Mouse (Mus musculus) neural tube, embryonic 11.5 days (tissue): ENCODE measurements around the gene Sap30. TPM values are rescaled to one million over a fixed set of nuclear protein-coding genes. Genes with fewer than 3 reads are reported as not detected.
A peak's percentile ranks its signal among the peaks of the same experiment; 100 is the strongest.

ENCODE experiments used
- ATAC-seq: fragments of 200-750 bp; cut with Nextera tagmentation; 2 replicates; pipeline ENCODE4 v1.8.0; 2017; ENCODE audit warnings: moderate number of reproducible peaks, mild to moderate bottlenecking, moderate TSS enrichment, moderate library complexity; ENCODE audit not compliant: insufficient read depth, low FRiP score, low TSS enrichment
- DNase-seq: peaks from one replicate; pipeline ENCODE4 v3.0.0-alpha.2; 2015; ENCODE audit warnings: low spot score
- H3K27ac ChIP-seq: fragments of 300-500 bp; sonication (generic); 2 replicates; pipeline ENCODE4 v1.5.1; 2014; ENCODE audit warnings: low read depth, mild to moderate bottlenecking, low read length
- H3K27me3 ChIP-seq: fragments of 300-500 bp; sonication (generic); 2 replicates; pipeline ENCODE4 v1.6.1; 2014; ENCODE audit warnings: mild to moderate bottlenecking, low read length, mixed read lengths; ENCODE audit not compliant: control insufficient read depth, insufficient read depth
- H3K36me3 ChIP-seq: fragments of 300-500 bp; sonication (generic); 2 replicates; pipeline ENCODE4 v1.6.1; 2014; ENCODE audit warnings: mild to moderate bottlenecking, low read length, moderate library complexity, mixed read lengths; ENCODE audit not compliant: control insufficient read depth, insufficient read depth
- H3K4me1 ChIP-seq: fragments of 300-500 bp; sonication (generic); 2 replicates; pipeline ENCODE4 v1.6.1; 2014; ENCODE audit warnings: low read length, mixed read lengths; ENCODE audit not compliant: control insufficient read depth, insufficient read depth
- H3K4me2 ChIP-seq: fragments of 300-500 bp; sonication (generic); 2 replicates; pipeline ENCODE4 v1.6.1; 2014; ENCODE audit warnings: low read depth, mild to moderate bottlenecking, moderate library complexity
- H3K4me3 ChIP-seq: fragments of 300-500 bp; sonication (generic); 2 replicates; pipeline ENCODE4 v1.5.1; 2014; ENCODE audit warnings: low read depth, low read length
- H3K9ac ChIP-seq: fragments of 300-500 bp; sonication (generic); 2 replicates; pipeline ENCODE4 v1.6.1; 2014; ENCODE audit warnings: mild to moderate bottlenecking, low read length
- H3K9me3 ChIP-seq: fragments of 300-500 bp; sonication (generic); 2 replicates; pipeline ENCODE4 v1.6.1; 2016; ENCODE audit warnings: low read length; ENCODE audit not compliant: control insufficient read depth
- WGBS: fragments of 180-500 bp; shearing (Covaris S2); extraction: QIAGEN DNeasy Blood & Tissue Kit; methylation state at CpG from one replicate; pipeline ENCODE4 v1.1.7; 2014; 5-methylcytosine and 5-hydroxymethylcytosine counted together
- polyA plus RNA-seq: library from polyadenylated mRNA; unstranded; fragments of >200 nt; fragmentation: Nextera tagmentation; extraction: Ambion mirVana; gene quantifications from 2 replicates; pipeline ENCODE4 v1.2.1, GENCODE M21; 2014

The Sap30 gene
- polyA plus RNA-seq: 99.4 and 103 TPM in 2 replicates

DNA sequence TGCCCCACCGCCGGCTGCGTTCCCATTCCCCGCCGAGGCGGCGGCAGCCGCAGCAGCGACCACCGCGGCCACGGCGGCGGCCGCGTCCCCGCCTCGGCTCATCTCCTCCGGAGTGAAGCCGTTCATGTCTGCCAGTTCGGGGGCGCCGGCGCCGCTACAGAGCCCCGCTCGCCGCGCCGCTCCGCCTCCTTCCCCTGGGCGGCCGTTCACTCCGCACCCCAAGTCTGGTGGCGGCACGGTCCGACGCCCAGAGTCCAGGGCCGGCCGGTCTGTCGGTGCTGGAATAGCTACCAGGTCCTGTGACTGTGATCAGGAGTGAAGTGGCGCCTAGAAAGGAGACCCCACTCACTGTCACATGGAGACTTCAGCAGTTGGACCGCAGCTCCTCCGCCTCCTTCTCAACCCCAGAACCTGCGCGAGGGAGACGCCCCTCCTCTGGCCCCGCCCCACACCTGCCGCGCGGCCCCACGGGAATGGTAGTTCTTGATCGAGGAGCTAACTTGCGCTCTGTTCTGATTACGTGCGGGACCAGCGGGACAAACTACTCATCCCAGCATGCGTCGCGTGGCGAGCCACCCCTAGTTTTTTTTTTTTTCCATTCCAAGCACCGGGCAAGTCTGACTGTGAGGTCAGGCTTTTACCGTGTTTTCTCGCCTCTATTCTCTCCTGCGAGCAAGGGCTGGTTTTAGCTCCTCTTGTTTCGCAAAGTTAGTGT, at the start of gene Sap30:
Sap30 (minus strand) TSS at position 420 of the 715 bp plus-strand sequence.
- WGBS: under 1% methylated on average over 66 of the region's 66 CpGs
- H3K4me1 ChIP-seq: peaks cover 4% of the 10 kb centered on the region
- H3K4me2 ChIP-seq: peak within 1 kb of the TSS; percentile 78
- 0 out of 2 replicates have a peak, but pooled peaks cover 3% of the 10 kb centered on the region for H3K36me3 ChIP-seq
- H3K27me3 ChIP-seq: no peaks in the 10 kb centered on the region
- peak within 1 kb of the TSS; percentile 81 for H3K4me3 ChIP-seq
- DNase-seq: peak; percentile 99
- peak; percentile 94 for ATAC-seq
- no peaks in the 10 kb centered on the region for H3K9me3 ChIP-seq
- H3K27ac ChIP-seq: peak within 1 kb of the TSS; percentile 96
- peak within 1 kb of the TSS; percentile 90 for H3K9ac ChIP-seq

DNA sequence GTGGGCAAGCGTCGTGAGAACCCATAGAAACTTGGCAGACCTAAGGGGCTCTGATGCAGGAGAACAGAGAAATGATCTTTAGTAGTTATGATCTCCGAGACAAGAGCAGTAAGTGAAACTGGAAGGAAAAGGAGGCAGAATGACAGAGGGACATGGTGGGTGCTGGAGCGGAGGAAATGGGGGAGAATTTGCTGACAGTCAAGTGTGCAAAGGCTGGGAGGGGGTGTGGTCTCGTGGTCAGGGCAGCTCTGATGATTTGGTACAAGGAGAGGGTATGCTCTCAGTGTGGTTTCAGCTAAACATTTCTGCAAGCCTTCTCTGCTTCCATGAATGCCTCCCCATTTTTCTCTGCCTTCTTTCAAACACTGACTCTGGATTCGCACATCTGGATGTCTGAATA, 48.5 kb upstream of the Sap30 start:
- H3K4me2 ChIP-seq: no peak overlapping the region
- H3K27me3 ChIP-seq: no peaks in the 10 kb centered on the region
- no peak for DNase-seq
- H3K27ac ChIP-seq: no peak overlapping the region
- H3K9ac ChIP-seq: no peak overlapping the region
- ATAC-seq: no peak
- no peaks in the 10 kb centered on the region for H3K4me1 ChIP-seq
- WGBS: 94% methylated on average over 6 of the region's 6 CpGs
- H3K36me3 ChIP-seq: peaks cover 2% of the 10 kb centered on the region
- no peak overlapping the region for H3K4me3 ChIP-seq
- H3K9me3 ChIP-seq: no peaks in the 10 kb centered on the region

DNA sequence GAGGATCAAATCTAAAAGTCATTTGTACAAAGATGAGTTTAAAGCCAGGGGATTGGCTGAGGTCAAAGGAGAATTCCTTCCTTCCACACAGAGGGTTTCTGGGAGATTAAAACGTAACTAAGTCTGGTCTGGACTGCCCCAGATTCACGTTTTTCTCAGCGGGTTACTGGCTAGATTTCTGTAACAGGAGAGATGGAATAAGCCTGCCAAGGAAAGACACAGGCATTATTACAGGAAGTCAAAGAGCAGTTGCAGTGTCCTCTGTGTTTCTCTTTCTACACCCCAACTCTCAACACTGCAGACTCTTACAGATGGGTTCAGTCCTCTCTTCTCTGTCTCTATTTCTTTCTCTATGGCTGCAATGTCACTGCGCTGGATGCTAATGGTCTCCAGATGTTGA, 46.8 kb upstream of the Sap30 start:
- no peak overlapping the region for H3K9ac ChIP-seq
- 71% methylated on average over 4 of the region's 4 CpGs for WGBS

DNA sequence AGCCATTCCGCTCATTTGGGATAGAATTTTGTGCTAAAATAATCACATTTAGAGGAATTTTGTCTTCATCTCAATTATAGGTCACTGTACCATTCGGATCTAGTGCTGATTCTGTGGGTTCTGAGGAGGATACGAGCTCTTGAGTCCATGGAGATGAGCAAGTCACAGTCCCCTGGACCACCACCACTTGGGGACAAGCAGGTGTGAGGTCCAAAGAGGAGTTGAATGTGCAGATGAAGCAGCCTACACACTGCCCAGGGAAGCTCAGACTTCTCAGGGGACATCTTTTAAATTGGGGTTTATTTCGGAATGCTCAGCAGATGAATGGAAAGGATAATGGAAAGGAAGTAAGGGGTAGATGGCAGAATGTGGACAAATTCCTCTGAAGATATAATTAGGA, 45.4 kb upstream of the Sap30 start:
- H3K9me3 ChIP-seq: no peaks in the 10 kb centered on the region
- H3K4me1 ChIP-seq: no peaks in the 10 kb centered on the region
- ATAC-seq (no peak), DNase-seq (no peak)
- H3K27ac ChIP-seq: no peak overlapping the region
- no peak overlapping the region for H3K4me2 ChIP-seq
- peaks cover 2% of the 10 kb centered on the region for H3K36me3 ChIP-seq
- no peak overlapping the region for H3K9ac ChIP-seq
- H3K4me3 ChIP-seq: no peak overlapping the region
- 92% methylated on average over 4 of the region's 4 CpGs for WGBS
- no peaks in the 10 kb centered on the region for H3K27me3 ChIP-seq

More for the DNA sequence above, 46.8 kb upstream of the Sap30 start:
- no peaks in the 10 kb centered on the region for H3K27me3 ChIP-seq
- no peak overlapping the region for H3K27ac ChIP-seq
- no peaks in the 10 kb centered on the region for H3K4me1 ChIP-seq
- peaks cover 2% of the 10 kb centered on the region for H3K36me3 ChIP-seq
- H3K4me3 ChIP-seq: no peak overlapping the region
- no peaks in the 10 kb centered on the region for H3K9me3 ChIP-seq
- DNase-seq (no peak), ATAC-seq (no peak)
- H3K4me2 ChIP-seq: no peak overlapping the region

DNA sequence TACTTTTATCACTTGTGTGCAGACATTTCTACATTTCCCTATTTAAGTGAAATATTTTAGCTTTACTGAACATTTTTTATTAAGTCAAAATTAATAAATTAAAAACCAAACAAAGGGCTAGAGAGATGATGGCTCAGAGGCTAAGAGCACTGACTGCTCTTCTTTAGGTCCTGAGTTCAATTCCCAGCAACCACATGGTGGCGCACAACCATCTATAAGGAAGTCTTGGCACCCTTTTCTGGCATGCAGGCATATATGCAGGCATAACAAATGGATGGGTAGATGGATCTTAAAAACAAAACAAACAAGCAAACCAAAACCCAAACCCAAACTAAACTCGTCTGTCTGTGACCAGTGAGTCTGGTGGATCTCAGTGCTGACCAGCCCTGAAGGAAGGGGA, 44.6 kb upstream of the Sap30 start:
- H3K9me3 ChIP-seq: no peaks in the 10 kb centered on the region
- no peaks in the 10 kb centered on the region for H3K4me1 ChIP-seq
- H3K4me2 ChIP-seq: no peak overlapping the region
- no peak for ATAC-seq
- H3K27ac ChIP-seq: no peak overlapping the region
- no peak overlapping the region for H3K4me3 ChIP-seq
- DNase-seq: no peak
- WGBS: 54% methylated on average over 2 of the region's 2 CpGs
- H3K36me3 ChIP-seq: peaks cover 2% of the 10 kb centered on the region
- H3K27me3 ChIP-seq: no peaks in the 10 kb centered on the region
- H3K9ac ChIP-seq: no peak overlapping the region

DNA sequence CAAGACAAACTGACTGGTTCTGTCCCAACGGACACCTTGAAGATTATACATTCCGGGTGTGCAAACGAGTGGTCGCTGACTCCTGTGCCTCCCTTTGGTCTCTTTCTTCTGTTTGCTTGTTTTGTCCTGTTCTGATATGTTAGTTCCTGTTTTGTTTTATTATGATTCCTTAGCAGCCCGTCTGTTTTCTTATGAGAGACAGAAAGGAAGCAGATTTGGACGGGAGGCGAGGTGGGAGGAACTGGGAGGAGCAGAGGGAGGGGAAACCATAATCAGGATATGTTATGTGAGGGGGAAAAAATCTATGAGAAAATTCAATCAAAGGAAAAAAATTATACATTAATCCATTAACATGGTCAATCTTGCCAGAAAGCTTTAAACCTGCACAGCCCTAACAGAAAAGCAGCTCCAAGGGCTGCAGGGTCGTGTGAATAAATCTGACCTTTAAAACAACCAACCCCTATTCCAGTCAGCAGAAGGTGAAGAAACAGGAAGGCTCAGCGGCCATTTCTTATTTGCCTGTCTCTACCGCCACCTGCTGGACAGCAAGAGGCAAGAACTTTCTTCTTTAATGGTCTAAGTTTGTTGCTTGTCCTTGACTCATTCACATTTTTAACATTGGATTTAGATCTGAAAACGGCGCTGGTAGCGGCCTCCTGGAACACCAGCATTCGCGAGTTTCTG, 43.1 kb upstream of the Sap30 start:
- no peaks in the 10 kb centered on the region for H3K9me3 ChIP-seq
- H3K27ac ChIP-seq: no peak overlapping the region
- WGBS: 41% methylated on average over 15 of the region's 15 CpGs
- no peaks in the 10 kb centered on the region for H3K27me3 ChIP-seq
- no peaks in the 10 kb centered on the region for H3K4me1 ChIP-seq
- peak; percentile 54; the same call in 1 of the 2 replicates for ATAC-seq
- no peak overlapping the region for H3K4me2 ChIP-seq
- peak; percentile 79 for DNase-seq
- no peak overlapping the region for H3K4me3 ChIP-seq
- peaks cover 2% of the 10 kb centered on the region for H3K36me3 ChIP-seq
- no peak overlapping the region for H3K9ac ChIP-seq

DNA sequence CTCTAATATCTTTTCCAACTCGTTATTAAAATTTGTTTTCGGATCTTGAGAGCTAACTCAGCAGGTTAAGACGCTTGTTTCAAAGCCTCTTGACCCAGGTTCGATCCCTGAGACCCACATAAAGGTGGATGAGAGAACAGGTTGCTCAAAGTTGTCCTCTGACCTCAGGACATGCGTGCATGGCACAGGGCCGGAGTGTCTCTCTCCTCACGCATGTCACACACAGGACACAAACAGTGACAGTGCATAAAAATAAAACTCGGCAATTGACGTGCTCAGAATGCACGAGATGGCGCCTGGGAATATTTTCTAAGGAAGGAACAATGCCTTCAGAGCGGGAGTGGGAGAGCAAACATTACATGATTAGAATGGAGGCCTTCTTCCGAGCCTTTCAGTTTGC, 42.6 kb upstream of the Sap30 start:
- Histone ChIP-seq H3K36me3 (peaks cover 2% of the 10 kb centered on the region; the same call in 1 of the 2 replicates), H3K9me3 (no peaks in the 10 kb centered on the region), H3K4me1 (no peaks in the 10 kb centered on the region), H3K27ac (no peak overlapping the region), H3K4me2 (no peak overlapping the region), H3K4me3 (no peak overlapping the region), H3K27me3 (no peaks in the 10 kb centered on the region), H3K9ac (no peak overlapping the region)
- 94% methylated on average over 13 of the region's 13 CpGs for WGBS
- DNase-seq (no peak), ATAC-seq (no peak)

DNA sequence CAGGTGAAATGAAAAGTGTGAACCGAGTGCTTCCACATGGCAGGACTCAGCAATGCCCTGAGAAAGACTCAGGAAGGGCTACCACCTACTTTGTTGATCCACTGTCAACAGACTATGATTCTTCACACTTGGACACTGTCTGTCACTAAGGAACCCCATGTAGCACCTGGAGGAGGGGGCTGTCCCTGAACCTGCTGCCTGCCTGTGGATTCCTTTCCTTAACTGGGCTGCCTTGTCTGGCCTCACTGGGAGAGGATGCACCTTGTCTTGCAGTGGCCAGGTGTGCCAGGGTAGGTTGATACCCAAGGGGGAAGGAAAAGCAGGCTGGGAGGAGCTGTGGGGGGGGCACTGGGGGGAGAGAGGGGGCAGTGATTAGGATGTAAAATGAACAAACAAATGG, 40.4 kb upstream of the Sap30 start:
- Histone ChIP-seq H3K27ac (no peak overlapping the region), H3K4me2 (no peak overlapping the region), H3K4me3 (no peak overlapping the region), H3K27me3 (no peaks in the 10 kb centered on the region), H3K9me3 (no peaks in the 10 kb centered on the region), H3K4me1 (no peaks in the 10 kb centered on the region), H3K9ac (no peak overlapping the region), H3K36me3 (no peaks in the 10 kb centered on the region)
- DNase-seq (no peak), ATAC-seq (no peak)
- 100% methylated on average over 1 of the region's 1 CpGs for WGBS
